Mouse (Mus musculus) kidney, postnatal 14 days (tissue): Measurements from ENCODE around the gene Grwd1.
"Not testable (repeated sequence)": the region's sequence is repeated elsewhere in the genome, so short reads cannot be mapped to it uniquely, and the experiment has no call there.

ENCODE experiments used
- DNase-seq: peaks from one replicate; pipeline ENCODE4 v3.0.0; 2022; ENCODE audit warnings: mixed read lengths

The Grwd1 gene

GRCm38 (mm10) chr7:45830427-45831127 lies at the start of gene Grwd1:
Grwd1 (minus strand) TSS chr7:45830944.
- peak; percentile 90 for DNase-seq

GRCm38 (mm10) chr7:45880531-45880930 lies 49.8 kb upstream of the Grwd1 start:
- DNase-seq = no peak

DNA sequence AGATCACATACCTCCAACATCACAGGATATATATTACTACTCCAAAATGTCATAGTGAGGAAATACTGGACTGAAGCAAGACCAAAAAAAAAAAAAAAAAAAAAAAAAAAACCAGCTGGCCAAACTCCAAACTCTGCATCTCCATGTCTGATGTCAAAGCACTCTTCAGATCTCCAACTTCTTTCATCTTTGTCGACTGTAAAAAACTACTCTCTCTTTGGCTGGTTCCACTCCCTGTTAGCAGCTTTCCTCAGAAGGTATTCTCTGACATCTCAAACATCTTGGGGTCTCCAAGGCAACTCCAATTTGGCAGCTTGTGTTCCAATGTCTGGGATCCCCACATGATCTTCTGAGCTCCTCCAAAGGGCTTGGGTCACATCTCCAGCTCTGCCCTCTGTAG lies 47.5 kb upstream of the Grwd1 start, which contains the start of gene Grin2d:
Grin2d (minus strand) TSS at position 101 of the 400 bp plus-strand sequence.
- not testable (repeated sequence) for DNase-seq

DNA sequence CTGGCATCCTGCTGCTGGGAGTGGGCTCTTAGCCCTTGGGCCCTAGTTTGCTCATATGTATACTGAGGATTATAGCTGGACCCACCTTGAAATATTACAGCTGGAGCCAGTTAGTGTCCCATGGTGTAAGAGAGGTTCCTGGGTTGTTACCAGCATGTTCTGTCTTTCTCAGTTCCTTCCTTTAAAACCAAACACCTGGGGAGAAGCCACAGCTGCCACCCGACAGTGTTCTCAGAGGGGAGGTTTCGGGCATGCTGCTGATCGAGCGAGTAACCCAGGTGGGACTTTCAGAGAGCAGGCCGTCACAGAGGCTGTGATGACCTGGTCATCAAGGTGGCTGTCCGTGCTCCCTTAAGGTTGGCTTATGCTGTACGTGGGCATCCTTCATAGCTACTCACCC lies 46.2 kb upstream of the Grwd1 start:
- no peak for DNase-seq

GRCm38 (mm10) chr7:45873061-45873947 lies 42.6 kb upstream of the Grwd1 start:
- DNase-seq = peak; percentile 73

GRCm38 (mm10) chr7:45872624-45873023 lies 41.9 kb upstream of the Grwd1 start, which contains the start of gene Kdelr1:
Kdelr1 (plus strand) TSS chr7:45872772.
- DNase-seq = peak; percentile 92

DNA sequence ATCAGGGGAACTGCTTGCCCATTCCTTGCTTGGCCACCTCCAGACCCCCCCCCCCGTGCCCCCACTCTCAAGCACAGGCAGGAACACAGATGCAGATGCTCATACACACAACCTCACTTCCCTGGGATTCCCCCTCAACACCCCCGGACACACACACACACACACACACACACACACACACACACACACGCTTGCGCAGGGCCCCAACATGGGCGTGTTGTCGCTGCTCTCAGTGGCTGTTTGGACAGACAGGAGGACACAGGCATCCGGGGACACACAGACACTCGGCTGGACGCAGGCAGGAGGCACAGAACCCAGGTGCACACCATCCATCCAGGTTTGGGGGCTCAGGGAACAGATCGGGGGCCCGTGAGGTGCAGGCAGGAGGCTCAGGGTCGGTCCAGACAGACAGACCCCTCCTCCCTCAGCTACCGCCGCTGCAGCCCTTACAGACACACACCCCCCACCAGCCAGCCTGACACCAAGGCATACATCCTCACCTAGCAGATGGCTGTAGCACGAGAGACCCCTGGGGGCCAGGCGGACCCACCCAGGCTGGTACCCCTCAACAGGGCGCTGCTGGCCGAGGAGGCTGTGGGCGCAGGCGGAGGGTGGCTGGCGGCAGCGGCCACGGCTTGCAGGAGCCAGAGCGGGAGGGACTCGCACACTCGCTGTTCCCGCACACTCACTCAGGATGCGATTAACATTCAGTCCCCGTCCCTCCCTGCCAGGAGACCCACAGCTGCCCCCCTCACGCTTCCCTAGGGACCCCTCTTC lies 39.7 kb upstream of the Grwd1 start:
- DNase-seq = no peak

- no peak for DNase-seq
Measured at GRCm38 (mm10) chr7:45869787-45870186, 39.0 kb upstream of the Grwd1 start.

GRCm38 (mm10) chr7:45869107-45869670 lies 38.4 kb upstream of the Grwd1 start:
- DNase-seq = no peak

DNA sequence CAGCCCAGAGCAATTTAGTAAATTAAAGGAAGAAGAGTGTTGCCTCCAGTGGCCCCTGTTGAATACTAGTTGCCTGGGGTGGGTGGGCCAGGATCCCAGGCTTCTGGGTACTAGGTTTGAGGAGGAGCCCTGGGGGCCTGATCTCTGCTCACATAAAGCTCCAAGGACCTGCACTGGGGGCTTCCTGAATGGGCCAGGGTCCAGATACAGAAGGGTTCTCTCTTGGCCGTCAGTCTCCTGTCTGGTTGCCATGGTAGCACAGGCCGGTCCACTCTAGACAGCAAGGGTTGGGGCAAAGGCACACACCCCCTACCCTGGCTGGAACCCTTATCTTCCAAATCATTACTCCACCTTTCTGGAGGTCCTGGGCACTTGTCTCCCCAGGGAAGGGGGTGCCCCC lies 37.1 kb upstream of the Grwd1 start:
- DNase-seq = no peak

- peak; percentile 96 for DNase-seq
Measured at GRCm38 (mm10) chr7:45865925-45866910, 35.5 kb upstream of the Grwd1 start.

- no peak for DNase-seq
Measured at GRCm38 (mm10) chr7:45864435-45864834, 33.7 kb upstream of the Grwd1 start.

GRCm38 (mm10) chr7:45862804-45863203 lies 32.1 kb upstream of the Grwd1 start:
- no peak for DNase-seq

- DNase-seq = no peak
Measured at GRCm38 (mm10) chr7:45859008-45859407, 28.3 kb upstream of the Grwd1 start.

DNA sequence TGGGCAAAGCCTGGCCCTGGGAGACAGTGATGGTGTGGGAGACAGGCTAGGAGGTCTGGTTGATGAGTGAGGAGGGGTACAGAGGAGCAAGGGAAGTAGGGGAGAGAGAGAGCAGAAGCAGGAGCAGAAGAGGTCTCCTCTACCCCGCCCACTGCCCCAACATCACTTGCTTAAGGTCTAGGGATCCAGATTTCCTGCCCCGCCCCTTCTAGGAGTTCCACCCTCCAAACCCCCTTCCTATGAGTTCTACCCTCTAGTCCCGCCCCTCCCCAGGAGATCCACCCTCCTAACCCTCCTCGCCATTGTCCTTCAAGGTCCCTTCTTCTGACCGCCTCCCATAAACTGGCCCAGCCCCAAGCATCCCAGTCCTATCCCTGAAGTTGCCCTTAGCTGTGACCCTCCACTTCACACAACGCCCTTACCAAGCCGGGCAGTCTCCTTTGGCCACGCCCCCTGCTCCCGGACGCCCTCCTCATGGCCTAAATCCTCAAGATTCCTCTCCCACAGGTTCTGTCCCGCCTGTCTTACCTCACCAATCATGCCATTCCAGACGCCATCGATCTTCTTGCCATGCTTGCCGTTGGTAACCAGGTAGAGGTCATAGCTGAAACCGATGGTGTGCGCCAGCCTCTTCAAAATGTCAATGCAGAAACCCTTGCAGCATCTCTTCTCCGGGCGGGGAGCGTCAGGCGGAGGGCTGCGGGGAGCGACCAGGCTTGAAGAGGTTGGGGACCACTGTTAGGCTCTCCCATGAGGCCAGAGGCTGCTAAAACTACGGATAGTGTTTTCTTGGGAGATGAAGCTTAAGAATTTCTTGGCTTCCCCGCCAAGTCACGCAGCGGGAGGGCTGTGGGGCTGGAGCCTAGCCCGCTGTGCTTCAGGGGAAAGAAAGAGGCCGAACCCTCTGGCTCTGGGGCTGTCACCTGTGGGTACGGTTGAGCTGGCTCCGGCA lies 26.5 kb upstream of the Grwd1 start:
- DNase-seq = peak; percentile 14

- no peak for DNase-seq
Measured at GRCm38 (mm10) chr7:45853089-45853488, 22.3 kb upstream of the Grwd1 start.

DNA sequence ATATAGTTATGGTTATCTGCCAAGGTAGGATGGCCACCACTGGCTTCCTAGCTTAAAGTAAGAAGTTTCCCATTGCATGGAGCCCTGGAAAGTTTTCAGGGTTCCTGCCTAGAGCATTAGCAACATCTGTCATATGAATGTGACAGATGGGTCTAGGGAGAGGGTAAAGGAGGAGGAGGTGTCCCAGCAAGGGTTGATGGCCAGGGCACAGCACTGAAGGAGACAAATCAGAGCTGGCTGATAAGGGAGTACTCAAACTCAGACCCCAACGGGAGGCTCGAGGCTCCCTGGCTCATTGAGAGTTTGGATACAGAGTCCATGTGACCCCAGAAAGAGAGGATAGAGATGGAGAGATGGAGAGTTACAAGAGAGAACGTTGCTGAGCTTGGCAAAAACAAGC lies 19.9 kb upstream of the Grwd1 start:
- no peak for DNase-seq

- DNase-seq = no peak
Measured at GRCm38 (mm10) chr7:45848447-45849027, 17.8 kb upstream of the Grwd1 start.

DNA sequence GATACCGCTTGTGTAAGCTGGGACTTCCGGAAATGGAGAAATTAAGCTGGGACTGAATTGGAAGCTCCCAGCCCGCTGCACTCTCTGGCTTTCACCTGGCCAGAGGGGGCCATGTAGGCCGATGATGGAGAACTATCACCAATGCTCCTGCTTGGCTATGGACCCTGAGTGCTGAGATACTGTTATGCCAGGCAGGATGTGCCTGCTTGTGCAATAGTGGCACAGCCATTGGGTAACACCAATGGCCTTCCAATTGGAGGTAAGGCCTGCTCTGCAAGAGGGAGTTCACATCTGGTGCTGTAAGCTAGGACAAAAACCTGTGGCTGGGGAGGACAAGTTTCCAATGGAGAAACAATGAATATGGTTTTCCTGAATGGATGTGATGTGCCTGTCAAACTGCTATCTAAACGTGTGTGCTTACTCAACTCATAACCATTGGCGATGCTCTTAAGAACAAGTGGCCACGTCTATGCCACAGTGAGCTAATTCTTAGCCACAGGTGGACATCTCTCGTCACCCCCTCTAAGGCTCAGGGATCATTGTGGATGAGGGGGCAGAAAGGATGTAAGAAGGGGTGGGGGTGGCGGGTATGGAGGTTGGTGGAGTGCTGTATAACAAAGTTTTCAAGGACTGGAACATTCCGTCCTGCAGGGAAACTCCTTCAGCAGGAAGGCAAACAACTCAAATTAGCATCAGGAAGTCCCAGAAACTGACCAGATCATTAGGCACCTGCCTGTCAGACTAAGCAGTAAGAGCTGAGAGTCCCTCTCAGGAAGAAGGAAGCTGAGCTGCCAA lies 12.4 kb upstream of the Grwd1 start:
- DNase-seq = no peak
